Mouse (Mus musculus): ENCODE results near the gene Edem3. TPM values are rescaled to one million over a fixed set of nuclear protein-coding genes. Genes with fewer than 3 reads are reported as not detected.
"Not testable (repeated sequence)": the region's sequence is repeated elsewhere in the genome, so short reads cannot be mapped to it uniquely, and the experiment has no call there.

Gene Edem3
- polyA plus RNA-seq, 2 experiments: 18.6 to 27.0 TPM

DNA sequence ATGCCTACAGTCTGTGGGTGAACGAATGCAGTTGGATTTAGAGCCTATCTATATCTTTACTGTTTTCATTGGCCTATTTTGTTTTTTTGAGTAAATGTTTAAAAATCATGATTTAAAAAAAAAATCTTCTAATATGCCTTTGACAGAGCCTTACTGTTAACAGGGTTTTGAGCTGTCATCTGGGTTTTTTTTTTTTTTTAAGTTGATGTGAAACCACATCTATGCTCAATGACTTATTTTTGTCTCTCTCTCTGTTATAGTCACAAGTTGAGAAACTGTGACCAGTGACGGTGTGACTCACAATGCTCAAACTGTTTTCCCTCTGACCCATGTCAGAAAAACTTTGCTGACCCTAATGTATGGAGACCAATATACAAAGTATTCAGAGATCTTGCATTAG, 28.2 kb downstream of the Edem3 start:
- Histone ChIP-seq H3K9ac (ENCODE audit: low read depth, low read length, severe bottlenecking) (no peak overlapping the region), H3K27me3 (ENCODE audit: control insufficient read depth, insufficient read depth, low read length) (no peaks in the 10 kb centered on the region), H3K4me3 (replicated peaks; ENCODE audit: low read length) (no peak overlapping the region), H3K27ac (replicated peaks; ENCODE audit: low read depth, low read length) (no peak overlapping the region), H3K9me3 (ENCODE audit: control insufficient read depth, low read length) (no peaks in the 10 kb centered on the region), H3K36me3 (ENCODE audit: control insufficient read depth, insufficient read depth, low read length) (peaks cover 53% of the 10 kb centered on the region), H3K4me1 (ENCODE audit: control insufficient read depth, insufficient read depth, low read length) (no peaks in the 10 kb centered on the region), H3K4me2 (replicated peaks; ENCODE audit: low read depth, low read length, severe bottlenecking) (no peak overlapping the region)
- DNase-seq (ENCODE audit: low spot score): no peak
- no peak for TF ChIP-seq POLR2A (IDR thresholded peaks at IDR 0.05; ENCODE audit: borderline replicate concordance, extremely low read depth, insufficient read depth, insufficient read length)
- WGBS: 89% methylated on average over 2 of the region's 2 CpGs
- no peak for ATAC-seq (ENCODE audit: low FRiP score, low read depth)

DNA sequence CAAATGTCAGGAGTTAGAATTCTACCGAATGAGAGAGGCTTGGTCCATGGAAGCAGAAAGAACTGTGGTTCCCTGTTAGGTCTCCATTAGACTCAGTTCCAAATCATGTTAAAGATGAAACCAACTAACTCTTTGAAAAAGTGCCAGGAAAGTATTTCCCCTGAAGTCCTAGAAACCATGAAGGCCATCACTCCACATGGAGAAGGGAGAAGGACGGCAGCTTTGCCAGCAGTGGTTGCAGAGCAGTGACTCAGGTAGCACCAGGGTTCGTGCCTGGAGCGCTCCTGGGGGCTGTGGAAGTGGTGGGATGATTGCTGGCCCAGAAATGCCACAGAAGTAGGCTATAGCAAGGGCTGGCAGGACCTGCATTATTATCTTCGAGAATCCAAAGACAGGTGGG, 31.2 kb downstream of the Edem3 start:
- no peak for DNase-seq (ENCODE audit: low spot score)
- Histone ChIP-seq H3K27ac (replicated peaks; ENCODE audit: low read depth, low read length) (no peak overlapping the region), H3K4me3 (replicated peaks; ENCODE audit: low read length) (no peak overlapping the region), H3K36me3 (ENCODE audit: control insufficient read depth, insufficient read depth, low read length) (peaks cover 47% of the 10 kb centered on the region), H3K9me3 (ENCODE audit: control insufficient read depth, low read length) (no peaks in the 10 kb centered on the region), H3K9ac (ENCODE audit: low read depth, low read length, severe bottlenecking) (no peak overlapping the region), H3K4me1 (ENCODE audit: control insufficient read depth, insufficient read depth, low read length) (no peaks in the 10 kb centered on the region), H3K4me2 (replicated peaks; ENCODE audit: low read depth, low read length, severe bottlenecking) (no peak overlapping the region), H3K27me3 (ENCODE audit: control insufficient read depth, insufficient read depth, low read length) (no peaks in the 10 kb centered on the region)
- 85% methylated on average over 5 of the region's 5 CpGs for WGBS
- no peak for TF ChIP-seq POLR2A (IDR thresholded peaks at IDR 0.05; ENCODE audit: borderline replicate concordance, extremely low read depth, insufficient read depth, insufficient read length)
- ATAC-seq (ENCODE audit: low FRiP score, low read depth): no peak

DNA sequence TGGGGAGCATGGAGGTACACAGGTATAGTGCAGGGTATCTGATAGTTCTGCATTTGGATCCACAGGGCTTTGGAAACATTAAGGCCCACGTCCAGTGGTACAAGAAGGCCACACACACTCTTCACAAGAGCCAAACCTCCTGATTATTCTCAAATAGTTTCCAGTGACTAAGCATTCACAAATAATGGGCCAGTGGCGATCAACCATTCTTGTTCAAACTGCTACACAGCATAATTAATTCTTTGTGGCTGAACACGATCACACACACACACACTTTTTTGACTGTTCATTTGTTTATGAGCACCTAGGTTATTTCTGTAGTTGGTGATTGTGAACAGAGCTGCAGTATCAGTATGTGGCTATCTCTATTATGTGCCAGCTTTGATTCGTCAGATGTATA, 34.0 kb downstream of the Edem3 start:
- Histone ChIP-seq H3K36me3 (ENCODE audit: control insufficient read depth, insufficient read depth, low read length) (peaks cover 46% of the 10 kb centered on the region), H3K27me3 (ENCODE audit: control insufficient read depth, insufficient read depth, low read length) (no peaks in the 10 kb centered on the region), H3K4me1 (ENCODE audit: control insufficient read depth, insufficient read depth, low read length) (no peaks in the 10 kb centered on the region), H3K9ac (ENCODE audit: low read depth, low read length, severe bottlenecking) (no peak overlapping the region), H3K4me2 (replicated peaks; ENCODE audit: low read depth, low read length, severe bottlenecking) (no peak overlapping the region), H3K27ac (replicated peaks; ENCODE audit: low read depth, low read length) (no peak overlapping the region), H3K4me3 (replicated peaks; ENCODE audit: low read length) (no peak overlapping the region), H3K9me3 (ENCODE audit: control insufficient read depth, low read length) (no peaks in the 10 kb centered on the region)
- 93% methylated on average over 4 of the region's 4 CpGs for WGBS
- ATAC-seq (ENCODE audit: low FRiP score, low read depth) (no peak), DNase-seq (ENCODE audit: low spot score) (no peak)
- TF ChIP-seq POLR2A (IDR thresholded peaks at IDR 0.05; ENCODE audit: borderline replicate concordance, extremely low read depth, insufficient read depth, insufficient read length): no peak

DNA sequence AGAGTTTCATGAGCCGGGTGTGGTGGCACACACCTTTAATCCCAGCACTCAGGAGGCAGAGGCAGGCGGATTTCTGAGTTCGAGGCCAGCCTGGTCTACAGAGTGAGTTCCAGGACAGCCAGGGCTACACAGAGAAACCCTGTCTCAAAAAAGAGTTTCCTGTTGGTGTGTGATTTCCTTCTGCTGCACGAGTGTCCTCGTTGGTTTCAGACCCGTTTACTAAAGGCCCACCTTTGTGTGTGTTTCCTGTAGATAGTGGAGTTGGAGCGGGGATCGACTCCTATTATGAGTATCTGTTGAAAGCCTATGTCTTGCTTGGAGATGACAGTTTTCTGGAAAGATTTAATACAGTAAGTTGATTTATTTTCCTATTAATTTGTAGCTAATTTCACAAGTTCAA, 36.9 kb downstream of the Edem3 start:
- WGBS: 91% methylated on average over 8 of the region's 8 CpGs

DNA sequence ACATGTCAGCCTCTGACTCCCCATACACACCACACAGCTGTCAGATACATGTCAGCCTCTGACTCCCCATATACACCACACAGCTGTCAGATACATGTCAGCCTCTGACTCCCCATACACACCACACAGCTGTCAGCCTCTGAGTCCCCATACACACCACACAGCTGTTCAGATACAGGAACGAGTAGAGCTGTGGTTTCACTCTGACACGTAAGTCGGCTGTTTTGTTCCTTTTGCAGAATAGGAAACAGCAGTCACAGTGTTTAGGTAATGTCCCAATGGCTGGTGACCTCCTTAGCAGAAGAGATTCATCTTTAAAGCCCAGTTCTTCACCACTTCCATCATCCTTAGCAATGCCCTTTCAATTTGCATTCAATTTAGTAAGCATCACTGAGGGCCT, 47.6 kb downstream of the Edem3 start:
- not testable (repeated sequence) for ATAC-seq (ENCODE audit: low FRiP score, low read depth); H3K4me3 ChIP-seq (replicated peaks; ENCODE audit: low read length); H3K9ac ChIP-seq (ENCODE audit: low read depth, low read length, severe bottlenecking); H3K4me2 ChIP-seq (replicated peaks; ENCODE audit: low read depth, low read length, severe bottlenecking); H3K9me3 ChIP-seq (ENCODE audit: control insufficient read depth, low read length); DNase-seq (ENCODE audit: low spot score); H3K4me1 ChIP-seq (ENCODE audit: control insufficient read depth, insufficient read depth, low read length); H3K27ac ChIP-seq (replicated peaks; ENCODE audit: low read depth, low read length); H3K27me3 ChIP-seq (ENCODE audit: control insufficient read depth, insufficient read depth, low read length)
- H3K36me3 ChIP-seq (ENCODE audit: control insufficient read depth, insufficient read depth, low read length): peaks cover 53% of the 10 kb centered on the region
- WGBS: 63% methylated on average over 3 of the region's 3 CpGs

More for the DNA sequence above, 36.9 kb downstream of the Edem3 start:
- H3K9ac ChIP-seq (ENCODE audit: low read depth, low read length, severe bottlenecking); H3K4me3 ChIP-seq (replicated peaks; ENCODE audit: low read length); ATAC-seq (ENCODE audit: low FRiP score, low read depth); H3K4me2 ChIP-seq (replicated peaks; ENCODE audit: low read depth, low read length, severe bottlenecking); H3K27ac ChIP-seq (replicated peaks; ENCODE audit: low read depth, low read length); H3K27me3 ChIP-seq (ENCODE audit: control insufficient read depth, insufficient read depth, low read length); H3K9me3 ChIP-seq (ENCODE audit: control insufficient read depth, low read length); H3K4me1 ChIP-seq (ENCODE audit: control insufficient read depth, insufficient read depth, low read length); DNase-seq (ENCODE audit: low spot score): not testable (repeated sequence)
- H3K36me3 ChIP-seq (ENCODE audit: control insufficient read depth, insufficient read depth, low read length): peaks cover 54% of the 10 kb centered on the region

DNA sequence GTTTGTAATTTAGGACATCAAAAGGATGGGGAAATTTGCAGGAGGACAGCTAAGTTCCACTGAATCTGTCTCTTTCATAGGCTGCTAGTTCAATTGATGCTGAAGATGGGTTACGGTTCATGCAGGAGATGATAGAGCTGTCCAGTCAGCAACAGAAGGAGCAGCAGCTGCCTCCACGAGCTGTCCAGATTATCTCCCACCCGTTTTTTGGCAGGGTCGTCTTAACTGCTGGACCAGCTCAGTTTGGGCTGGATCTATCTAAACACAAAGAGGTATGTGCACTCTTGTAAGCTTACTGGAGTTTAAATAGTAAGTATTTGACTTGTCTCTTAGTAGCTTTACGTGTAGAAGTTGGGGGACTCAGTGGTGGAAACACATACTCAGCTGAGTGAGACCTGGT, 52.1 kb downstream of the Edem3 start:
- peaks cover 60% of the 10 kb centered on the region for H3K36me3 ChIP-seq (ENCODE audit: control insufficient read depth, insufficient read depth, low read length)

More for the DNA sequence above, 52.1 kb downstream of the Edem3 start:
- Histone ChIP-seq H3K9me3 (ENCODE audit: control insufficient read depth, low read length) (no peaks in the 10 kb centered on the region), H3K4me2 (replicated peaks; ENCODE audit: low read depth, low read length, severe bottlenecking) (no peak overlapping the region), H3K9ac (ENCODE audit: low read depth, low read length, severe bottlenecking) (no peak overlapping the region), H3K4me1 (ENCODE audit: control insufficient read depth, insufficient read depth, low read length) (no peaks in the 10 kb centered on the region), H3K4me3 (replicated peaks; ENCODE audit: low read length) (no peak overlapping the region), H3K27me3 (ENCODE audit: control insufficient read depth, insufficient read depth, low read length) (no peaks in the 10 kb centered on the region), H3K27ac (replicated peaks; ENCODE audit: low read depth, low read length) (no peak overlapping the region)
- WGBS: 84% methylated on average over 5 of the region's 5 CpGs
- DNase-seq (ENCODE audit: low spot score) (no peak), ATAC-seq (ENCODE audit: low FRiP score, low read depth) (no peak)
- TF ChIP-seq POLR2A (IDR thresholded peaks at IDR 0.05; ENCODE audit: borderline replicate concordance, extremely low read depth, insufficient read depth, insufficient read length): no peak
